Mouse (Mus musculus): ENCODE data around the gene Bud13. TPM values are rescaled to one million over a fixed set of nuclear protein-coding genes. Genes with fewer than 3 reads are reported as not detected.

Gene Bud13
- total and polyA plus RNA-seq, 3 experiments: 13.9 to 26.3 TPM; not detected in 1

GRCm38 (mm10) chr9:46314507-46314906, 31.7 kb downstream of the Bud13 start:
- H3K4me3 ChIP-seq (ENCODE audit: control insufficient read depth in 1 of 2, insufficient read depth in 1 of 2, low read depth in 2 of 2, low read length in 2 of 2): no peak overlapping the region
- H3K27me3 ChIP-seq (ENCODE audit: control insufficient read depth in 1 of 2, insufficient read depth in 2 of 2, low read length in 2 of 2): no peaks in the 10 kb centered on the region
- no peak overlapping the region for H3K9ac ChIP-seq (ENCODE audit: control insufficient read depth, low read depth, low read length, poor library complexity, severe bottlenecking)
- no peaks in the 10 kb centered on the region for H3K4me1 ChIP-seq (ENCODE audit: control insufficient read depth in 1 of 2, insufficient read depth in 2 of 2, low read length in 2 of 2)
- no peaks in the 10 kb centered on the region for H3K36me3 ChIP-seq (ENCODE audit: control insufficient read depth in 1 of 2, insufficient read depth in 2 of 2, low read length in 2 of 2)
- peak; percentile 79 for DNase-seq (ENCODE audit: low read depth, low spot score)
- no peaks in the 10 kb centered on the region for H3K9me3 ChIP-seq (replicated peaks; ENCODE audit: insufficient read depth, low read length)
- no peaks in the 10 kb centered on the region for H3K79me2 ChIP-seq (ENCODE audit: control insufficient read depth, insufficient read depth, low read length, poor library complexity)
- peak; percentile 92 for TF ChIP-seq SMC3 (IDR thresholded peaks at IDR 0.05; ENCODE audit: low read depth, low read length)
- TF ChIP-seq ETS1 (IDR thresholded peaks at IDR 0.05; ENCODE audit: low read depth, low read length): no peak
- TF ChIP-seq TCF12 (IDR thresholded peaks at IDR 0.05; ENCODE audit: low read depth, low read length): 0 out of 2 replicates have a peak, but pooled peaks have one; percentile 7
- TF ChIP-seq MXI1 (IDR thresholded peaks at IDR 0.05; ENCODE audit: low read depth, low read length): no peak
- no peak for TF ChIP-seq MEF2A (IDR thresholded peaks at IDR 0.05; ENCODE audit: extremely low read depth, insufficient replicate concordance, low read depth, low read length, poor library complexity, severe bottlenecking)
- TF ChIP-seq MAX (IDR thresholded peaks at IDR 0.05; ENCODE audit: low read length): peak; percentile 54
- TF ChIP-seq POLR2AphosphoS2 (IDR thresholded peaks at IDR 0.05; ENCODE audit: low read length): no peak
- TF ChIP-seq USF2 (IDR thresholded peaks at IDR 0.05; ENCODE audit: borderline replicate concordance in 1 of 2, insufficient read depth in 1 of 2, low read depth in 1 of 2, low read length in 2 of 2): no peak
- TF ChIP-seq ELF1 (IDR thresholded peaks at IDR 0.05; ENCODE audit: low read depth, low read length): peak; percentile 53; the same call in 1 of the 2 replicates
- no peak for TF ChIP-seq MAZ (IDR thresholded peaks at IDR 0.05; ENCODE audit: low read depth, low read length)
- no peak for TF ChIP-seq ZKSCAN1 (IDR thresholded peaks at IDR 0.05; ENCODE audit: low read depth, low read length)
- TF ChIP-seq RAD21 (IDR thresholded peaks at IDR 0.05; ENCODE audit: low read depth, low read length): peak; percentile 72
- TF ChIP-seq CTCF (IDR thresholded peaks at IDR 0.05 in 2 of 3, conservative IDR thresholded peaks at IDR 0.05 in 1 of 3; ENCODE audit: control insufficient read depth in 1 of 3, insufficient read depth in 1 of 3, low read depth in 2 of 3, low read length in 3 of 3, poor library complexity in 1 of 3, severe bottlenecking in 1 of 3): peak; percentile 90 to 98 (median 90)
- peak; percentile 69 for TF ChIP-seq ZC3H11A (IDR thresholded peaks at IDR 0.05; ENCODE audit: low read depth, low read length)
- TF ChIP-seq MYC (IDR thresholded peaks at IDR 0.05; ENCODE audit: low read depth, low read length): 0 out of 2 replicates have a peak, but pooled peaks have one; percentile 31
- no peak for TF ChIP-seq JUND (IDR thresholded peaks at IDR 0.05; ENCODE audit: low read depth, low read length)
- no peak overlapping the region for H3K27ac ChIP-seq (ENCODE audit: control insufficient read depth, low read depth, low read length)

GRCm38 (mm10) chr9:46314921-46315320, 32.1 kb downstream of the Bud13 start:
- no peaks in the 10 kb centered on the region for H3K4me1 ChIP-seq (ENCODE audit: control insufficient read depth in 1 of 2, insufficient read depth in 2 of 2, low read length in 2 of 2)
- H3K4me3 ChIP-seq (ENCODE audit: control insufficient read depth in 1 of 2, insufficient read depth in 1 of 2, low read depth in 2 of 2, low read length in 2 of 2): no peak overlapping the region
- H3K9me3 ChIP-seq (replicated peaks; ENCODE audit: insufficient read depth, low read length): no peaks in the 10 kb centered on the region
- H3K9ac ChIP-seq (ENCODE audit: control insufficient read depth, low read depth, low read length, poor library complexity, severe bottlenecking): no peak overlapping the region
- no peaks in the 10 kb centered on the region for H3K27me3 ChIP-seq (ENCODE audit: control insufficient read depth in 1 of 2, insufficient read depth in 2 of 2, low read length in 2 of 2)
- no peaks in the 10 kb centered on the region for H3K79me2 ChIP-seq (ENCODE audit: control insufficient read depth, insufficient read depth, low read length, poor library complexity)
- TF ChIP-seq MAX (IDR thresholded peaks at IDR 0.05; ENCODE audit: low read length) (0 out of 2 replicates have a peak, but pooled peaks have one; percentile 2), JUND (IDR thresholded peaks at IDR 0.05; ENCODE audit: low read depth, low read length) (no peak), NRF1 (IDR thresholded peaks at IDR 0.05; ENCODE audit: insufficient read depth, low read depth, low read length, poor library complexity, severe bottlenecking) (no peak), KAT2A (conservative IDR thresholded peaks at IDR 0.05; ENCODE audit: low read depth, low read length) (no peak), MXI1 (IDR thresholded peaks at IDR 0.05; ENCODE audit: low read depth, low read length) (no peak), TCF12 (IDR thresholded peaks at IDR 0.05; ENCODE audit: low read depth, low read length) (no peak), CTCF (IDR thresholded peaks at IDR 0.05 in 2 of 3, conservative IDR thresholded peaks at IDR 0.05 in 1 of 3; ENCODE audit: control insufficient read depth in 1 of 3, insufficient read depth in 1 of 3, low read depth in 2 of 3, low read length in 3 of 3, poor library complexity in 1 of 3, severe bottlenecking in 1 of 3) (peak in 1 of 3 experiments; percentile 10; a peak in 1 of 6 replicates)
- no peak for DNase-seq (ENCODE audit: low read depth, low spot score)
- H3K27ac ChIP-seq (ENCODE audit: control insufficient read depth, low read depth, low read length): no peak overlapping the region
- H3K36me3 ChIP-seq (ENCODE audit: control insufficient read depth in 1 of 2, insufficient read depth in 2 of 2, low read length in 2 of 2): no peaks in the 10 kb centered on the region

All from MEL (cell line).